Mouse (Mus musculus): ENCODE results near the gene Cntnap5c. TPM values are rescaled to one million over a fixed set of nuclear protein-coding genes. Genes with fewer than 3 reads are reported as not detected.

Gene Cntnap5c
- polyA plus RNA-seq, 1 experiment from 2014 or later = not detected

DNA sequence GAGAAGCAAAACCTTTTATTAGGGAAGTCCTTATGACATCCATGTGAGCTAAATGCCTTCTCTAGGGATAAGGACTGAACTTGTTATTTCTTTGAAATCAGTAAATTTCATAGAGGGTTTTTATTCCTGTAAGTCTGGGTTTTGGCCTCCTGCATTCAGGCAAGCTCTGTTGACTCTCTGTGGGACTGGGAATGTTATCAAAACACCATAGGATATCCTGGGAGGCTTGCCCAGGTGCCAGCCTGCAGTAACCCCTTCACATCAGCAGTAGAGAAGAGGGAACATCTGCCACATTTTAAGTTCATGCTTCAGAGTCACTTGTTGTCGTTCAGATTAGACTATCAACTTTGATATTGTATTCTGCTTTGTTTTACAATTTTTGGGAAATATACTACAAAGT is 639.4 kb downstream of the Cntnap5c start:
- WGBS = 74% methylated on average over 1 of the region's 1 CpGs
- H3K4me1 ChIP-seq (ENCODE audit: control insufficient read depth, insufficient read depth, low read length) = no peaks in the 10 kb centered on the region
- H3K27me3 ChIP-seq (replicated peaks; ENCODE audit: control insufficient read depth, insufficient read depth, low read length) = no peaks in the 10 kb centered on the region
- no peak overlapping the region for H3K9ac ChIP-seq (ENCODE audit: low read depth, low read length)
- H3K4me2 ChIP-seq (ENCODE audit: low read depth, low read length) = no peak overlapping the region
- H3K36me3 ChIP-seq (ENCODE audit: control insufficient read depth, insufficient read depth, low read length) = no peaks in the 10 kb centered on the region
- ATAC-seq = no peak
- H3K9me3 ChIP-seq (ENCODE audit: control insufficient read depth, low read length) = no peaks in the 10 kb centered on the region
- no peak overlapping the region for H3K27ac ChIP-seq (ENCODE audit: low read length)
- H3K4me3 ChIP-seq (ENCODE audit: low read length) = no peak overlapping the region

DNA sequence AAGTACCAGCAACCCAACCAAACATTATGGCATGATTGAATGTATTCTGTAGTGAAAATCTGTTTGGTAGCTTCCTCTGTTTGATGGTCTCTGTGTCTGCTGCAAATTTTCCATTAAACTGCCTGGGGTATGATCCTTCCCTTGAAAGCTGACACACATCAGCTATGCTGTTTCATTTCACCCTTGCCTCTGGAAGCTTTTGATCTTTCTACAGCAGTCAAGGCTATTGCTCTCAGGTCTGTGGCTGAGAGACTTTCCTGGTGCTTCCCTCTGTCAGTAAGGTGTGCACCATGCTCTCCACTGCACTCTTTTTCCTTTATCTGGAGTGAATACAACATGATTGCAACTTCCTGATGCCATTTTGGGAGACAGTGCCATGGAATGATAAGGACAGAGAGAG is 668.1 kb downstream of the Cntnap5c start:
- H3K4me1 ChIP-seq (ENCODE audit: control insufficient read depth, insufficient read depth, low read length) = no peaks in the 10 kb centered on the region
- H3K9me3 ChIP-seq (ENCODE audit: control insufficient read depth, low read length) = no peaks in the 10 kb centered on the region
- no peak overlapping the region for H3K4me2 ChIP-seq (ENCODE audit: low read depth, low read length)
- H3K4me3 ChIP-seq (ENCODE audit: low read length) = no peak overlapping the region
- H3K9ac ChIP-seq (ENCODE audit: low read depth, low read length) = no peak overlapping the region
- no peaks in the 10 kb centered on the region for H3K36me3 ChIP-seq (ENCODE audit: control insufficient read depth, insufficient read depth, low read length)
- ATAC-seq = no peak
- H3K27ac ChIP-seq (ENCODE audit: low read length) = no peak overlapping the region
- no peaks in the 10 kb centered on the region for H3K27me3 ChIP-seq (replicated peaks; ENCODE audit: control insufficient read depth, insufficient read depth, low read length)

Other genes with a start within 250 kb of the Cntnap5c start
- gene Vmn2r120, start 224.1 kb upstream of the Cntnap5c start, polyA plus RNA-seq (2015; fragmentation: Nextera tagmentation; extraction: Ambion mirVana) = not detected in 2 replicates
- not detected in 2 replicates for gene Gm21834, start 27.4 kb upstream of the Cntnap5c start, polyA plus RNA-seq (2015; fragmentation: Nextera tagmentation; extraction: Ambion mirVana)

Measured in intestine, embryonic 16.5 days (tissue).